Mouse (Mus musculus): Measurements from ENCODE around the gene Gm30737.
"Not testable (repeated sequence)": the region's sequence is repeated elsewhere in the genome, so short reads cannot be mapped to it uniquely, and the experiment has no call there.

Gm30737 gene

GRCm38 (mm10) chrY:14400410-14400809, at the start of gene Gm30737:
TSS of gene Gm30737 (plus strand) at chrY:14400710.
- not testable (repeated sequence) for DNase-seq (ENCODE audit: low read depth in 1 of 2, low spot score in 2 of 2)

Measured in monocyte, adult 2 months (primary cell).